Mouse (Mus musculus): ENCODE measurements around the gene Arhgap20.

The Arhgap20 gene

DNA sequence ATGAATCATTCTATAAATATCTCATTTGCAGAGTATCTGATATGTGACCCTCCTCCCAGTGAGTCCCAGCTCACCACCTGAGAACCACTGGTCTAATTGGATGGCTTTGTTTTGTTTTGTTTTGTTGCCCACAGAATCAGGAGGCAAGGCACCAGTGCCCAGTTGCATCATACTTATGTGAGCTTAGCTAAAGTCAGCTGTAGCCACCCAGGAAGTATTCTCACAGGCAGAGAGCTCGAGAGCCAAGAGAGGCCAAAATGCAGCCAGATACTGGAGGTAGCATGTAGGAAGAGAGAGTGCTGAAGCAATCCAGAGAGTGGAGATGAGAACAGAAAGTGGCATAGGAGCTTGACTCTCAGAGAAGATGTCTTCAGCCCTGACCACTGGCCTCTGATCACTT, 23.3 kb downstream of the Arhgap20 start:
- in situ Hi-C loops (cut with MboI; ENCODE audit: low pct_unique_long_range_greater_than_20kb in 1 of 2, low sequenced_read_pairs in 2 of 2, unreplicated experiment in 1 of 2) = no loop called here

DNA sequence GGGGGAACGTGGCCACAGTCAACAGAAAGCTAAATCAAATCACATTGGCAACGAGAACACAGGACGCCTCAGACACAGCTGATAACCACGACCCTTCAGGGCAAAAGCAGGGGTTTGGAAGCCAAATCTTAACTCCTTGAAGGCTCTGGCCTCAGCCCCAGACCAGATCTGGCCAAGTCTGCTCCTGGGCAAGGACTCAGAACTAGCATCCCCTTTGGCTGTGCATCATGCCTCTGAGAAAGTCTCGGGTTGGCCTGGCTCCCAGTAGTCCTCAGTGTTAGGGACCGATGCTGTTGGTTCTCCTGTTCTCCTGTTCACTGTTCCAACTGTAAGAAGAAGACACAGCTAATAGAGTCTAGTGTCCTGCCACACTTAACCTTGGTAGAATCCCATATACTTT, 30.1 kb downstream of the Arhgap20 start:
- in situ Hi-C loops (cut with MboI; ENCODE audit: low pct_unique_long_range_greater_than_20kb in 1 of 2, low sequenced_read_pairs in 2 of 2, unreplicated experiment in 1 of 2) = no loop called here

DNA sequence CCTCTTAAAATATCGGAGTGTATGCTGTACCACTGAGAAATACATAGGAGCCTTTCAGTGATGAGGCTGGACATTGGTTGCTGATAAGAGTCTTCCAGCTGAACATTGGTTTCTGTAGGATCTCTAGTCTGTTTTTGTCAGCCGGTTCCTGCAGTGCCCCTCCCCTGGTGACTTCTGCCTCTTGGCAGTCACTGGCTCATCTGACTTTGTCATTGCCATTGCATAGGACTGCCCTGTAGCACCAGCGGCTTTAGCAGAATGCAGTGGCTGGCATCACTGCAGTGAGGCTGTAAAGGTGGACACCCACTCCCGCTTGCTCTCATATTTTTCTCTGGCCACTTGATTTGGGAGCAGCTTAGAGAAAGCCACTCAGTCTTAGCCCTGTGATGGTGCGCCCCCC, 33.1 kb downstream of the Arhgap20 start:
- in situ Hi-C loops (cut with MboI; ENCODE audit: low pct_unique_long_range_greater_than_20kb in 1 of 2, low sequenced_read_pairs in 2 of 2, unreplicated experiment in 1 of 2) = no loop called here

DNA sequence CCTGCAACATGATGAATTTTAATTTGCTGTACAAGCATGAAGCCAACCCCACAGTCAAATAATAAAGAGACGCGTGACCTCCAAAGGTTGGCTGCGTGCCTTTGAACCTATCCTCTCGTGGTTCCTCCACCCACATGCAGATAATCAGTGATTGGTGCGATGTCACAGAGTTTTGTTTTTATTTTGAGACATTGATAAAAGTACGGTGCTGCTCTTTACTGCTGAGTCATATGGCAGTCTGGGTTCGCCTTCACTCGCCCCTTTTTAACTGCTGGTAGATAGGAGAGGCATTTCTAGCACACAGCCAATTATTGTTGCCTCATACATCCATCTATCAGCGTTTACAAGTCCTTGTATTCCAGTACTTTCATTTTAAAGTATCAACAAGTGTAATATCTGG, 34.0 kb downstream of the Arhgap20 start:
- in situ Hi-C loops (cut with MboI; ENCODE audit: low pct_unique_long_range_greater_than_20kb in 1 of 2, low sequenced_read_pairs in 2 of 2, unreplicated experiment in 1 of 2) = no loop called here

DNA sequence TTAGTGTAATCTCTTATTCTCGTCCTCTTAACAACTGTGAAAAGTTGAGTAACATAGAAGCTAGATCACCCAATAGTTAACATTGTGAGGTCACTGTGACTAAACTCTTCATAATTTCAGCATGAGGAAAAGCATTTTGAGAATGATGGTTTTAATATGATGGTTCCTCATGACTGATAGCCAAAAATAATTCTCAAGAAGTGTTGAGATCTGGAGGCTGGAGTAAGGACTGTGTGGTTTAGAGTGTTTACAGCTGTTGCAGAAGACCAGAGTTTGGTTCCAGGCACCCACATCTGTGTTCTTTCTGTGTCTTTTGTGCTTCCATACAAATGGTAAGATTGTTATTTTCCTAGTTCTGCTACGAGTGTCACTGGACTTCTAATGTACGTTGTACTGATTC, 42.1 kb downstream of the Arhgap20 start:
- in situ Hi-C loops (cut with MboI; ENCODE audit: low pct_unique_long_range_greater_than_20kb in 1 of 2, low sequenced_read_pairs in 2 of 2, unreplicated experiment in 1 of 2) = no loop called here

DNA sequence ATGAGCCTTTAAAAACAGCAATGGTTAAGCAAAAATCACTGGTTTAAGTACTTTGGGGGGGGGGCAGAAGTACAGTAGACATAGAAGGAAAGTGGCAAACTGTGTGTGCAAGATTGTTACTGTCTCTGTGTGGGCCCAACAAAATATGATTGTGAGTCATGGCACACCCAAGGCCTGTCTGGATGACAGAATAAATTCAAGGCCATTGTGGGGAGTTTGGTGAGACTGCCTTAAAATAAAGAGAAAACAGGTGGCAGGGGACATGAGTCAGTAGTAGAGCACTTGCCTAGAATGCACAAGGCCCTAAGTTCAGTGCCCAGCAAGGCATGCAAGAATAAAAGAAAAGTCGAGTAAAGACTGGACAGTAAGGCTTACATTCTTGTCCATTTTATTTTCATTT, 47.8 kb downstream of the Arhgap20 start:
- in situ Hi-C loops (cut with MboI; ENCODE audit: low pct_unique_long_range_greater_than_20kb in 1 of 2, low sequenced_read_pairs in 2 of 2, unreplicated experiment in 1 of 2) = no loop called here

DNA sequence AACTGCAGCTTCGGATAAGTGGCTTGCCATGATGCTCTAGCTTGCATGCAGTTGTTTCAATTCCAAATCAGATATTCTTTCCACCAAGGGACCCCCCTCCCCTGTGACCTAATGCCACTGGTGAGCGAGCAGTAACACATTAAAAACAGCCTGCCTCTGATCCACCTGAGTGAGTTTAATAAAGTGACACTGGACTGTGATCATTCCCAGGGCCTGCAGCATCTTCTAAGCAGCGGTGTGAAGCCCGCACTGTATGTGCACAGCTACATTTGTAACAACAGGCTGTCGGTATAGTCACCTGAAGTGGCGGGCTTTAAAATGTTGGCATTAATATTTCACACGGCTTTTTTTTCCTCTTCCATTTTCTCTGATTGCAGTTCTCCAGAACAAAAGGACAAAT, 59.4 kb downstream of the Arhgap20 start:
- in situ Hi-C loops (cut with MboI; ENCODE audit: low pct_unique_long_range_greater_than_20kb in 1 of 2, low sequenced_read_pairs in 2 of 2, unreplicated experiment in 1 of 2) = no loop called here

DNA sequence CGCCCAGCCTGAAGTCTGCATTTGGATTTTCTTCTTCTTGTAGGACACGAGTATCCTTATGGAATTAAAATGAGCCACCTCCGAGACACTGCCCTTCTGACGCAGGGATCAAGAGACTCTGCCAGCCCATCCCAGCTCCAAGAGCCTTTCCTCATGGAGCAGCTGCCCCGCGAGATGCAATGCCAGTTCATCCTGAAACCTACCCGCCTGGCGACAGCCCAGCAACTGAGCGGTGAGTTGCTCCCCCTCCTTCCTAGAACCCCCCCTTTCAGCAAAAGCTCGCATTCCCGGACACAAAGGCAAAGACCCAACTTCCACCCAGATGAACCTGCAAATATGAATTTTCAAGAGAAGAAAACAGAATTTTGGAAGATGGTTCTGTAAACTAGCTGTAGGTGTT, 66.5 kb downstream of the Arhgap20 start:
- in situ Hi-C loops (cut with MboI; ENCODE audit: low pct_unique_long_range_greater_than_20kb in 1 of 2, low sequenced_read_pairs in 2 of 2, unreplicated experiment in 1 of 2) = no loop called here

DNA sequence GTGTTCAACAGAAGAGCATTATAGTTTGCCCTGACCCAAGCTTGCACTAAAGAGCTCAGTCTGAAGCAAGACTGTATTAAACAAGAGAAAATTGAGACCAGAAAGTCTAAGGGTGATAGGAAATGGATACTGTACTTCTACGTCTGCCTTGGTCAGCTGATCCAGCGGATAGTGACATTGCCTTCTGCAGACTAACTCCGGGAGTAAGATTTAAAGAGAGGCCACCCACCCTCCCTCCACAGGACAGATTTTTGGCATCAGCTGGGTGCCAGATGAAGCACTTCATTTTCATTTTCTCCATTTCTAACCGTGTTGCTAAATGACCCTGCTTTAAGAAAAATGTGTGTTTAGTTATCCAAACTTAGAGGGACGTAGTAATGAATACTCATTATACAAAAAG, 67.2 kb downstream of the Arhgap20 start:
- in situ Hi-C loops (cut with MboI; ENCODE audit: low pct_unique_long_range_greater_than_20kb in 1 of 2, low sequenced_read_pairs in 2 of 2, unreplicated experiment in 1 of 2) = no loop called here

DNA sequence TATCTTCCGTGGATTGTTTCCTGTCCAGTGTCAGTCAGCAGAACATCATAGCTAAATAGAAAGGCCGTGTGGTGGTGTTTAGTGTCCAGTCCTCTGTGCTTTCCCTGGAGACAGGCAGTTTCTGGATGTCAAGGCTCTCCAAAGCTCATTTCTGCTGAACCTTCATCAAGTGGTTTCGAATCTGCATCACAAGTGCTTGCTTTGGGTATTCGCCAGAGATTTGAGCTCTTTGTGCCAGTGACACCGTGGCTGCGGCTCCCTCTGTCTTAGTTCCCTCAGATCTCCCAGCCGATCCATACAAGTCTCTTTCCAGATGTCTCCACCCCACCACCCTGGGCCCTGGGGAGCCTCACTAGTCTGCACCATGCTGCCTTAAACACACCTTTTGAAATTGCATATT, 72.6 kb downstream of the Arhgap20 start:
- in situ Hi-C loops (cut with MboI; ENCODE audit: low pct_unique_long_range_greater_than_20kb in 1 of 2, low sequenced_read_pairs in 2 of 2, unreplicated experiment in 1 of 2) = no loop called here

DNA sequence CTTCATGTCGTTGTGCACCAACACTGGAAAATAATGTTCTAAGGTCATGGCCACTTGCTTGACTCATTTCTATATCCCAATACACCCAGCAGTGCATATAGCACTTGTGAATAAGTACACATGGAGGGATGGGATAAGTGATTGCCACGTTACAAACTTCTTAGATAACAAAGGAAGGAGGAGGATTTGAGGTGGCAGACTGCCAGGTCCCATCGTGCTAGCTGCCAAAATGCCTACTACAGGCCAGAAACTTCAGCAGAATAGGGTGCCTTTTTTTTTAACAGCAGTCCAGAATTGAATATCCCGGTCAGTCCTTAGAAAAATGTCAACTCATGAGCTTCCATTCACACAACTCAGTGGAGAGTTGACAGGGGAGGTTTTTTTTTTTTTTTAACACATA, 78.1 kb downstream of the Arhgap20 start:
- in situ Hi-C loops (cut with MboI; ENCODE audit: low pct_unique_long_range_greater_than_20kb in 1 of 2, low sequenced_read_pairs in 2 of 2, unreplicated experiment in 1 of 2) = no loop called here

DNA sequence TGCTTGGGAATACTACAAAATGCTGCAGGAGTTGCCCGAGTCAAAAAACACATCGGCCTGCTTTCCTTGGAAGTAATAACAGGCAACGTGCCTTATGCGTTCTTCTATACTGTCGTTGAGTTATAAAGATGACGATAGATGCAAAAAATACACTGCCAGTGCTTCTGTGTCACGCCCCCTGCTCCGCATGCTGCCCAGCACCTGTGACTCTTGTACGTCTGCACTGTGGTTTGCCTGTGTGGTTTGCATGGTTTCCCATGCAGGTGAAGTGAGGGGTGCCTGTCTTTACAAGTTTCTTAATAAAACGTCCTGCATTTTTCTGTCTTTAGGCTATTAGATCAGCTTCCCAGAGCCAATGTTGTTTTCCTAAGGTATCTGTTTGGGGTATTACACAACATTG, 80.7 kb downstream of the Arhgap20 start:
- in situ Hi-C loops (cut with MboI; ENCODE audit: low pct_unique_long_range_greater_than_20kb in 1 of 2, low sequenced_read_pairs in 2 of 2, unreplicated experiment in 1 of 2) = no loop called here

DNA sequence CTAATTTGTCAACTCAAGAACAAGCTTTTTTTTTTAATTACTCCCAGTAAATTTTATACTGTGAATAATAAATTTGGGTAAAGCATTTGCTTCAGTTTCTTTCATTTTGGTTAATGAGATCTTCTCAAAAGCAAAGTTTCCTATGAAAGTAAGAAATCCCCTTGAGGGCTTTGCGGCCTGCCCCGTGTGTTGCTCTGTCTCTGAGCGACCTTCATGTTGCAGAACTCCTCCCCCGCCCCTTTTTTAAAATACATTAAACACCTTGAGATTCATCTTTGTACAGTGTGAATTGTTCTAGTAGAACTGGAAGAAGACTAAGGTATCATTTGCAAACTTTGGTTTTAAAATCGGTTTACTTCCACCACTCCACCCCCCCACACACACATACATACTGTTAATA, 88.6 kb downstream of the Arhgap20 start:
- in situ Hi-C loops (cut with MboI; ENCODE audit: low pct_unique_long_range_greater_than_20kb in 1 of 2, low sequenced_read_pairs in 2 of 2, unreplicated experiment in 1 of 2) = no loop called here

DNA sequence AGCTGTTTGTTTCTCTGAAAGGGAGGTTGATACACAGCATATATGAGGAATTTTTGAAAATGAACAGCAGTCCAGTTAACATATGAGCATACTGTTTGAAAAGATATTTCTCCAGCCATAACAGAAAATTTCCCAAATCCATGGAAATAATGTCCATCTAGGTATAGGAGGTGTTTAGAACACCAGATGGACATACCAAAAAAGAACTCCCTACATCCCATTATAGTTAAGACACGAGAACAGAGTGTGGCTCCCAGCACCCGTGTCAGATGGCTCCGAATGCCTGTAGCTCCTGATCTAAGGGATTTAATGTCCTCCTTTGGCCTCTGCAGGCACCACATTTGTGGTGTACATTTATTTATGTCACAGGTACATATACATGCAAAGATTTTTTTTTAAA, 99.1 kb downstream of the Arhgap20 start:
- in situ Hi-C loops (cut with MboI; ENCODE audit: low pct_unique_long_range_greater_than_20kb in 1 of 2, low sequenced_read_pairs in 2 of 2, unreplicated experiment in 1 of 2) = no loop called here

DNA sequence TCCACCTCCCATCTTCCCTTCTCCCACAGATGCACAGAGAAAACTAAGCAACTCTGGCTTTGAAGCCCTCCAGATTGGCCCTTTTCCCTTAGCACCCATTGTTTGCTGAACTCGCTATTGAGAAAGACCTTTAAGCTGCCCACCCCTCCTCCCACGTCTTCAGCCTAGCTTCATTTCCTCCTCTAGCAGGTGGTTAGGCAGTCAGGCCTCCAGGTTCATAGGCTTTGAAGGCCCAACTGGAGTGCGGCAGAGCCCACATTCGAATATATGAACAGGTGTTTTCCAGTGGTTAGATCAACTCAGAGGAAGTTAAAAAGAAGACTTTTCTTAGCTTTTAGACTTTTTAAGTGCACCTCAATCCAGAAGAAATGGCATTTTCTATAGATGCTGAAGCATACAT, 101.5 kb downstream of the Arhgap20 start:
- in situ Hi-C loops (cut with MboI; ENCODE audit: low pct_unique_long_range_greater_than_20kb in 1 of 2, low sequenced_read_pairs in 2 of 2, unreplicated experiment in 1 of 2) = no loop called here

DNA sequence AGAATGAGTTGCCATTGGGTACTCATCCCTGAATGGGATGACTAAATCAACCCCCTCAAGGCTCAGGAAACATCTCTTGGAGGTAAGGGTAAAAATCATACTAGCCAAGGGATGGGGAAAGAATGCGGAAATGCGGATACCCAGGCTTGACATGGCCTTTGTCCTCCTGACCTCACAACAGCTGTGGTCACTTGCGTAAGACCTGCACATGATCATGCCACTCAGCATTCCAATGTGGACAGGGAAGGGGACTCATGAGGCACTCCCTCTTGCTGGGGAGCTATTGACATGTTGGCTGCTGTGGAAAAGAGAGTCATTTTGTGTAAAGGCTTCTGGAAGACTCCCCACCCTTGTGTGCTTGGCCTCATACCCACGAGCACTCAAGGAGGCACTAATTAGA, 103.9 kb downstream of the Arhgap20 start:
- in situ Hi-C loops (cut with MboI; ENCODE audit: low pct_unique_long_range_greater_than_20kb in 1 of 2, low sequenced_read_pairs in 2 of 2, unreplicated experiment in 1 of 2) = no loop called here

DNA sequence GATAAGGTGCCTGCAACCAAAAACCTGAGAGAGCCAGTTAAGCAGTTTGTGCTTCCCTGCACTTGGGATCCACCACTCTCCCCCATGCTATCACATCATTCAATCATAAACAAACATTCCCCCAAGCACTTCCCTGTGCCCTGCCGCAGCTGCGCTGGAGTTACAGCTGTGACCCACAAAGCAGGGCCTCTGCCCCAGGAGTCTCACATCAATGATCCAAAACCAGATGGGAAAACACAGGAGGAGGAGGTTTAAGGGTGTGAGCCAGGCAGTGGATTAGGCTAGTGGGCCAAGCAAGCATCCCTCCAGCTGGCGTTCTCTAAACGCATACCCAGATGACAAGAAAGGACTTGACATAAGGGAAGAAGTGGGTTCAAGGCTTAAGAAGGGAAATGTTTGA, 109.2 kb downstream of the Arhgap20 start:
- in situ Hi-C loops (cut with MboI; ENCODE audit: low pct_unique_long_range_greater_than_20kb in 1 of 2, low sequenced_read_pairs in 2 of 2, unreplicated experiment in 1 of 2) = no loop called here

DNA sequence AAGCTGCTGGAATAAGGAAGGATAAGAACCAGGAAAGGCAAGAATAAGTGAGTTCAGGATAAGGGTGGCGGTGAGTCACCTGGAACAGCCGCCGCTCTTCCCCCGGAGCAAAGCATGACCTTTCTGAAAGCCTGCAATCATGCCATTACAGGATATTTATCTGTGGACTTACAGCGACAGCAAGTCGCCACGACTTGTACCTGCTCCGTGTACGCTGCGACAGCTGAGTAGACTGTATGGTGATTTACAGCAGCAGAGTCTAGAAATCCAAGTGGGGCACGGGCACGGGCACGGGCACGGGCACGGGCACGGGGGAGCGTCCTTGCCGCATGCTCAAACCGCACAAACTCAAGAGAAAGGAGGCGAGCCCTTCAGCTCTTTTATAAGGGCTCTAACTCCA, 110.4 kb downstream of the Arhgap20 start:
- in situ Hi-C loops (cut with MboI; ENCODE audit: low pct_unique_long_range_greater_than_20kb in 1 of 2, low sequenced_read_pairs in 2 of 2, unreplicated experiment in 1 of 2) = no loop called here

DNA sequence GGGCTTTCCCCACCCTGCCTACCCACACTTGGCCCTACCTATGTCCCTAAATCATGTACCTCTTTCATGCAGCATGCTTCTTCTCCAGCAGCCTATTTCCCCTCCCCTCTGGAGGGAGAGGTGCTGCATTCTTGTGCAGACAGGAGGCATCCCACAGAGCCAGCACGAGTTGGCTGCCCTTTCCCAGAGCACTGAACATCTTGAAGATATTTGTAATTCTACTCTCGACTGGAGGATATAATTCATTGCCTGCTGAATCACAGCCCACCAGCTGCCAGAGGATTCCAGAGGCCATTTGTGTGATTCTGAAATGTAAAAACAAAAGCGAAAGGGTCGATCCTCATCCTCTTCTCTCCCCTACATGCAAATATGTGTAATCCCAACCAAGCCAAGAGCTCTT, 116.2 kb downstream of the Arhgap20 start:
- in situ Hi-C loops (cut with MboI; ENCODE audit: low pct_unique_long_range_greater_than_20kb in 1 of 2, low sequenced_read_pairs in 2 of 2, unreplicated experiment in 1 of 2) = no loop called here

DNA sequence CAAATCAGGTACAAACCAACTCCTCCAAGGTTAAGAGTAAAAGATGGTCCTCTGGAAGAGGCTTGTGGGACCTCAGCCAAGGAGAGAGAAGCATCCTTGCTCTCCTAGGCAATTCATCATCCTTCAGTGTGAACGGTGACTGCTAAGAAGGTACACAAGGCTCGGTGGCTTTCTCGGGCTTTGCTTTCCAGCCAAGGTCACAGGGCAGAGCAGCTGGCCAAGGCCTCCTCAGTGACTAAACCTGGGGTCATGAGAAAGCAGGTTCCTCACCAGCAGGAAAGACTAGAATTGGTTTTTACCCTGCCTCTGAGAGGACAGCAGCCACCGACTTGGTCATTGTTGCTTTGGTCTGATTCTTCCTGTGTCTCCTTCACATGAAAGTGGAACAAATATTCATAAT, 116.7 kb downstream of the Arhgap20 start:
- in situ Hi-C loops (cut with MboI; ENCODE audit: low pct_unique_long_range_greater_than_20kb in 1 of 2, low sequenced_read_pairs in 2 of 2, unreplicated experiment in 1 of 2) = no loop called here

DNA sequence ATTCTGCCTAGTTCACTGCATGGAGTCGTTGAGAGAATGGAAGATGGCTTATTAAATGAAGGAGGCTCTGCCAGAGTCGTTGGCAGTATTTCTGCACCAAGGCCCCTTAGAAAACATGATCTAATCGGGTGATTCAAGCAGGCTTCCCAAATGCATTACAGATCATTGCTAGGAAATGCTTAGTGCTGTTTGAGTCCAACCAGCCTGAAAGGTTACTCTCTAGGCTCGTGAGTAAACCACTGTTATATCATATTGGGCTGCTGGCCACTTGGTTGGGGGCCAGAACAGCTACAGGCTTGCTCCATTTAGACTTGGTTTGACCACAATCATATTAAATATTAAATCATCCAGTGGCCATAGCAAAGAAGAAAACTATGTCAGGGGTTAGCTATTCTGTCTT, 118.2 kb downstream of the Arhgap20 start:
- in situ Hi-C loops (cut with MboI; ENCODE audit: low pct_unique_long_range_greater_than_20kb in 1 of 2, low sequenced_read_pairs in 2 of 2, unreplicated experiment in 1 of 2) = no loop called here

DNA sequence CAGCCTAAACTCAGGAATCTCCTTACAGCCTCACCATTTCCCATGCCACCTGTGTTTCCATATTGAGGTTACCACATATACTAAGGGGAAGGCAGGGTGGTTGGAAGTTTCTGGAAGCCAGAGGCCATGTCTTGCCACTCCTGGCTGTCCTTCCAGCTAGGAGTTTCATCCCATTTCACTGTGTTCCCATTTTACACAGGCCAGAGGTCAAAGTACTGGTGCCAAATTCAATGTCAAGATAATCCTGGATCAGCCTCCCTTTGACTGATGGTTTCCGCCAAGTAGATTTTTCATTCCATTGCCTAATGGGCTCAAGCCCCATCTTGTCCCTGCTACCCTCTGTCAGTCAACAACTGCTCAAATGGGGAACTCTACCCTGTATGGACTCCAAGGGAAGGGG, 127.8 kb downstream of the Arhgap20 start:
- in situ Hi-C loops (cut with MboI; ENCODE audit: low pct_unique_long_range_greater_than_20kb in 1 of 2, low sequenced_read_pairs in 2 of 2, unreplicated experiment in 1 of 2) = no loop called here
